Mouse (Mus musculus): Measurements from ENCODE around the gene Slc25a10. TPM values are rescaled to one million over a fixed set of nuclear protein-coding genes. Genes with fewer than 3 reads are reported as not detected.

Gene Slc25a10
- polyA plus RNA-seq, 1 experiment from 2014 or later: 29.7 TPM

DNA sequence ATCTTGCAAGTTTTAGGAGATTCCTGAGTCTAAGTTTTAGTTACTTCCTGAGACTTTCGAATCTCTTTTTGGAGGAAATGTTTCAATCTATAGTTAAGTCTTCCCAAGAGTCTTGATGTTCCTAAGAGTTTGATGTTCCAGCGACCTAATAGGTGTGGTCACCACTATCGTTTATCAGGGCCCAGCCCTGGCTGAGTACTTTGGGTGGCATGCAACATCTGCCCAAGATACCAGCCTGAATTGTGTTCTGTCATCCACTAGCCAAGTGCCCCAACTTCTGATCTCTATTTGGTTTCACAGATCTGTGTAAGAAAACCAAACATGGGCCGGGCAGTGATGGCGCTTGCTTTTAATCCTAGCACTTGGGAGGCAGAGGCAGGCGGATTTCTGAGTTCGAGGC, 36.2 kb upstream of the Slc25a10 start:
- H3K9ac ChIP-seq (ENCODE audit: low read length): no peak overlapping the region
- 97% methylated on average over 7 of the region's 7 CpGs for WGBS
- H3K4me3 ChIP-seq (ENCODE audit: low read depth, low read length): no peak overlapping the region
- DNase-seq (ENCODE audit: low spot score): no peak
- no peak for ATAC-seq
- no peak overlapping the region for H3K4me2 ChIP-seq (ENCODE audit: low read length)
- H3K27me3 ChIP-seq (replicated peaks; ENCODE audit: control insufficient read depth, insufficient read depth, low read length): no peaks in the 10 kb centered on the region
- H3K36me3 ChIP-seq (ENCODE audit: control insufficient read depth, insufficient read depth, low read length): peaks cover 12% of the 10 kb centered on the region
- H3K9me3 ChIP-seq (replicated peaks; ENCODE audit: control insufficient read depth, low read length): no peaks in the 10 kb centered on the region
- no peak overlapping the region for H3K27ac ChIP-seq (ENCODE audit: low read depth, low read length)
- peaks cover 3% of the 10 kb centered on the region; the same call in 1 of the 2 replicates for H3K4me1 ChIP-seq (ENCODE audit: control insufficient read depth, insufficient read depth, low read length)

- peak; percentile 8; the same call in 1 of the 2 replicates for ATAC-seq
- H3K4me1 ChIP-seq (ENCODE audit: control insufficient read depth, insufficient read depth, low read length): peaks cover 3% of the 10 kb centered on the region; the same call in 1 of the 2 replicates
- WGBS: 37% methylated on average over 14 of the region's 14 CpGs
- peak overlapping the region; percentile 63; the same call in 1 of the 2 replicates for H3K27ac ChIP-seq (ENCODE audit: low read depth, low read length)
- H3K27me3 ChIP-seq (replicated peaks; ENCODE audit: control insufficient read depth, insufficient read depth, low read length): no peaks in the 10 kb centered on the region
- peak overlapping the region; percentile 78 for H3K4me2 ChIP-seq (ENCODE audit: low read length)
- H3K4me3 ChIP-seq (ENCODE audit: low read depth, low read length): peak overlapping the region; percentile 82
- H3K9me3 ChIP-seq (replicated peaks; ENCODE audit: control insufficient read depth, low read length): no peaks in the 10 kb centered on the region
- peak overlapping the region; percentile 97 for H3K9ac ChIP-seq (ENCODE audit: low read length)
- H3K36me3 ChIP-seq (ENCODE audit: control insufficient read depth, insufficient read depth, low read length): peaks cover 30% of the 10 kb centered on the region
- DNase-seq (ENCODE audit: low spot score): no peak
Measured at GRCm38 (mm10) chr11:120457370-120457769, 34.3 kb upstream of the Slc25a10 start.

GRCm38 (mm10) chr11:120457772-120458751, 33.6 kb upstream of the Slc25a10 start, which contains the start of the genes Oxld1 and Ccdc137:
Oxld1 (minus strand) TSS chr11:120458068.
Ccdc137 (plus strand) TSS chr11:120458115.
- Histone ChIP-seq H3K27ac (ENCODE audit: low read depth, low read length) (peak within 1 kb of the TSS; percentile 63; the same call in 1 of the 2 replicates), H3K9ac (ENCODE audit: low read length) (peak within 1 kb of the TSS; percentile 97), H3K4me2 (ENCODE audit: low read length) (peak within 1 kb of the TSS; percentile 78), H3K4me3 (ENCODE audit: low read depth, low read length) (peak within 1 kb of the TSS; percentile 82), H3K9me3 (replicated peaks; ENCODE audit: control insufficient read depth, low read length) (no peaks in the 10 kb centered on the region), H3K4me1 (ENCODE audit: control insufficient read depth, insufficient read depth, low read length) (peaks cover 3% of the 10 kb centered on the region; the same call in 1 of the 2 replicates), H3K27me3 (replicated peaks; ENCODE audit: control insufficient read depth, insufficient read depth, low read length) (no peaks in the 10 kb centered on the region), H3K36me3 (ENCODE audit: control insufficient read depth, insufficient read depth, low read length) (peaks cover 37% of the 10 kb centered on the region)
- DNase-seq (ENCODE audit: low spot score): peak; percentile 91
- WGBS: 5% methylated on average over 58 of the region's 62 CpGs
- ATAC-seq: peak; percentile 93

DNA sequence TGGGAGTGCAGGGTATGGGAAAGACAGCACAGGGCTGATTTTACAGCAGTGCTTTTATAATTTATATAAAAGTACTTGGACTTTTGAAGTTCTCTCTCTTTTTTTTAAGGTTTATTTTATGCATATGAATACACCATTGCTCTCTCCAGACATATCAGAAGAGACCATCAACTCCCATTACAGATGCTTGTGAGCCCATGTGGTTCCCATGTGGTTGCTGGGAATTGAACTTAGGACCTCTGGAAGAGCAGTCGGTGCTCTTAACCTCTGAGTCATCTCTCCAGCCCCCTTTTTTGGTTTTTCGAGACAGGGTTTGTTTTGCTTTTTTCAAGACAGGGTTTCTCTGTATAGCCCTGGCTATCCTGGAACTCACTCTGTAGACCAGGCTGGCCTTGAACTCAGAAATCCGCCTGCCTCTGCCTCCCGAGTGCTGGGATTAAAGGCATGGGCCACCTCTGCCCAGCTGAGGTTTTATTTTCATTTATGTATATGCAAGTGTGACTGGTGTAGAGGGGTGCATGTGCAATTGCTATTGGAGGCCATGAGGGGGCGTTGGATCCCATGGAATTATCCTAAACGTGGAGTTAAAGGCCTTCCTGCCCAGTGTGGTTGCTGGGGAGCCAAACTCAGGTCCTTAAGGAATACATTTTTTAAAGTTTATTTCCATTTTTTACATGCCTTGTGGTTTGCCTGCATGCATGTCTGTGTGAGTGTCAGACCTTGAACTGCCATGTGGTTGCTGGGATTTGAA, 32.6 kb upstream of the Slc25a10 start:
- Histone ChIP-seq H3K27me3 (replicated peaks; ENCODE audit: control insufficient read depth, insufficient read depth, low read length) (no peaks in the 10 kb centered on the region), H3K9ac (ENCODE audit: low read length) (peak overlapping the region; percentile 97), H3K36me3 (ENCODE audit: control insufficient read depth, insufficient read depth, low read length) (peaks cover 47% of the 10 kb centered on the region), H3K4me1 (ENCODE audit: control insufficient read depth, insufficient read depth, low read length) (peaks cover 3% of the 10 kb centered on the region; the same call in 1 of the 2 replicates), H3K9me3 (replicated peaks; ENCODE audit: control insufficient read depth, low read length) (no peaks in the 10 kb centered on the region), H3K27ac (ENCODE audit: low read depth, low read length) (no peak overlapping the region), H3K4me2 (ENCODE audit: low read length) (peak overlapping the region; percentile 78), H3K4me3 (ENCODE audit: low read depth, low read length) (peak overlapping the region; percentile 82)
- ATAC-seq (no peak), DNase-seq (ENCODE audit: low spot score) (no peak)
- WGBS: 74% methylated on average over 6 of the region's 6 CpGs

DNA sequence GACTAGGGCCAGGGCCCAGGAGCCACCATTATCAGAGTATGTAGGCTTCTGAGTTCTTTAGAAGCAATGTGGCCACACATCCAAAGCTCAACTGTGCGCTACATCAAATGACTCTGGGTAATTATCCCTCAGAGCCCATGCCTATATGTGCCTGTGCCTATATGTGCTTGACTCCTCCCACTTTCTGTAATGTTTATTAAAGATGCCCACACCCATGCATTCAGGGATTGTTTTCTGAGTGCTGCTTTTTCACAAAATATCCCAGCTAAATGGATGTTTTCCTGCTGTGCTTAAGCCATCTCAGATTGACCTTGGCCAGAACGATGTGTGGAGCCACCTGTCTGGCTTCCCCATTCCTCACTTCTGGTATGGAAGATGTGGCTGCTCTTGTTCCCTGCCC, 28.1 kb upstream of the Slc25a10 start:
- Histone ChIP-seq H3K4me3 (ENCODE audit: low read depth, low read length) (no peak overlapping the region), H3K4me2 (ENCODE audit: low read length) (no peak overlapping the region), H3K9ac (ENCODE audit: low read length) (no peak overlapping the region), H3K27ac (ENCODE audit: low read depth, low read length) (no peak overlapping the region), H3K36me3 (ENCODE audit: control insufficient read depth, insufficient read depth, low read length) (peaks cover 53% of the 10 kb centered on the region), H3K27me3 (replicated peaks; ENCODE audit: control insufficient read depth, insufficient read depth, low read length) (no peaks in the 10 kb centered on the region), H3K4me1 (ENCODE audit: control insufficient read depth, insufficient read depth, low read length) (peaks cover 12% of the 10 kb centered on the region), H3K9me3 (replicated peaks; ENCODE audit: control insufficient read depth, low read length) (no peaks in the 10 kb centered on the region)
- WGBS: 89% methylated on average over 2 of the region's 2 CpGs
- no peak for DNase-seq (ENCODE audit: low spot score)
- no peak for ATAC-seq

DNA sequence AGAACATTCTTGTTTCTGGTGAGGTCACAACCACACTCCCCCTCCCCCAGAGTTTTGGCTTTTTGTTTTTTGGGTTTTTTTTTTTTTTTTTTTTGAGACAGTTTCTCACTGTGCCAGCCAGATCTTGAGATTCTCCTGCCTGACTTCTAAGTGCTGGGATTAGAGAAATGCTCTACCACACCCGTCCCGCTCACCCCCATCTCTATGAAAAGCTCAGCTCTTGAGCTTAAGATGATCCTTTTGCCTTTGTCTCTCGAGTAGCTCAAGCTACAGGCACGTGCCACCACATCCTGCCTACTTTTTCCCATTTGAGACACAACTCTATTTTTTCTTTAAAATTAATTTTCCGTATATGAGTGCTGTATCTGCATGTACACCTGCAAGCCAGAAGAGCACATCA, 27.3 kb upstream of the Slc25a10 start:
- peaks cover 56% of the 10 kb centered on the region for H3K36me3 ChIP-seq (ENCODE audit: control insufficient read depth, insufficient read depth, low read length)
- H3K9ac ChIP-seq (ENCODE audit: low read length): no peak overlapping the region
- H3K4me3 ChIP-seq (ENCODE audit: low read depth, low read length): no peak overlapping the region
- H3K9me3 ChIP-seq (replicated peaks; ENCODE audit: control insufficient read depth, low read length): no peaks in the 10 kb centered on the region
- no peak overlapping the region for H3K27ac ChIP-seq (ENCODE audit: low read depth, low read length)
- no peak for ATAC-seq
- no peaks in the 10 kb centered on the region for H3K27me3 ChIP-seq (replicated peaks; ENCODE audit: control insufficient read depth, insufficient read depth, low read length)
- H3K4me1 ChIP-seq (ENCODE audit: control insufficient read depth, insufficient read depth, low read length): peaks cover 11% of the 10 kb centered on the region
- H3K4me2 ChIP-seq (ENCODE audit: low read length): no peak overlapping the region
- no peak for DNase-seq (ENCODE audit: low spot score)
- 90% methylated on average over 5 of the region's 5 CpGs for WGBS

- no peaks in the 10 kb centered on the region for H3K27me3 ChIP-seq (replicated peaks; ENCODE audit: control insufficient read depth, insufficient read depth, low read length)
- H3K9ac ChIP-seq (ENCODE audit: low read length): no peak overlapping the region
- peaks cover 11% of the 10 kb centered on the region for H3K4me1 ChIP-seq (ENCODE audit: control insufficient read depth, insufficient read depth, low read length)
- ATAC-seq (no peak), DNase-seq (ENCODE audit: low spot score) (no peak)
- H3K4me2 ChIP-seq (ENCODE audit: low read length): no peak overlapping the region
- H3K4me3 ChIP-seq (ENCODE audit: low read depth, low read length): no peak overlapping the region
- H3K27ac ChIP-seq (ENCODE audit: low read depth, low read length): no peak overlapping the region
- WGBS: 97% methylated on average over 4 of the region's 4 CpGs
- no peaks in the 10 kb centered on the region for H3K9me3 ChIP-seq (replicated peaks; ENCODE audit: control insufficient read depth, low read length)
- H3K36me3 ChIP-seq (ENCODE audit: control insufficient read depth, insufficient read depth, low read length): peaks cover 58% of the 10 kb centered on the region
Measured at GRCm38 (mm10) chr11:120465521-120465920, 26.1 kb upstream of the Slc25a10 start.

GRCm38 (mm10) chr11:120467051-120467735, 24.4 kb upstream of the Slc25a10 start, which contains the start of gene Arl16:
Arl16 (minus strand) TSS chr11:120467607.
- no peaks in the 10 kb centered on the region for H3K9me3 ChIP-seq (replicated peaks; ENCODE audit: control insufficient read depth, low read length)
- DNase-seq (ENCODE audit: low spot score) (peak; percentile 100), ATAC-seq (peak; percentile 100)
- H3K4me1 ChIP-seq (ENCODE audit: control insufficient read depth, insufficient read depth, low read length): peaks cover 11% of the 10 kb centered on the region
- WGBS: under 1% methylated on average over 52 of the region's 54 CpGs
- peak within 1 kb of the TSS; percentile 90 for H3K4me3 ChIP-seq (ENCODE audit: low read depth, low read length)
- peak within 1 kb of the TSS; percentile 97 for H3K4me2 ChIP-seq (ENCODE audit: low read length)
- peak within 1 kb of the TSS; percentile 80 for H3K27ac ChIP-seq (ENCODE audit: low read depth, low read length)
- peaks cover 58% of the 10 kb centered on the region for H3K36me3 ChIP-seq (ENCODE audit: control insufficient read depth, insufficient read depth, low read length)
- H3K9ac ChIP-seq (ENCODE audit: low read length): peak within 1 kb of the TSS; percentile 92
- no peaks in the 10 kb centered on the region for H3K27me3 ChIP-seq (replicated peaks; ENCODE audit: control insufficient read depth, insufficient read depth, low read length)
